ENCODE assay signal across 31 mouse cellular contexts in genomic region chr6:146340951-146341350, GRCm38 (mm10).
"Had no signal": no experiment of that assay in that cellular context is flagged by ENCODE, and none has a peak within 500 bp of the region (broad histone marks: within the 10 kb centered on the region; RNA-seq: fewer than 3 reads in every experiment).

No protein-coding gene starts in this region.

- ATAC-seq: liver, embryonic 12.5 days; liver, postnatal 0 days; lung, postnatal 0 days; midbrain, embryonic 13.5 days had no signal

- H3K9me3 ChIP-seq: limb, embryonic 10.5 days; limb, embryonic 12.5 days; limb, embryonic 13.5 days; limb, embryonic 15.5 days; liver, embryonic 12.5 days; liver, embryonic 13.5 days; liver, embryonic 15.5 days; lung, embryonic 15.5 days; megakaryocyte, embryonic 14.5 days; midbrain, embryonic 10.5 days; midbrain, embryonic 12.5 days; midbrain, embryonic 13.5 days; midbrain, embryonic 15.5 days; neural tube, embryonic 12.5 days had no signal

- H3K27me3 ChIP-seq: limb, embryonic 12.5 days; limb, embryonic 13.5 days; limb, embryonic 15.5 days; liver, embryonic 12.5 days; liver, embryonic 13.5 days; liver, embryonic 15.5 days; lung, embryonic 15.5 days; megakaryocyte, embryonic 14.5 days; midbrain, embryonic 12.5 days; midbrain, embryonic 13.5 days; midbrain, embryonic 15.5 days; neural tube, embryonic 12.5 days had no signal

- DNase-seq: left cerebral cortex, postnatal 4 days; liver; liver, embryonic 13.5 days; liver, postnatal 0 days; lung, adult 18-20 months; lung, adult 2 months; lung, embryonic 14.5 days; lung, postnatal 10 days; lung, postnatal 14 days; lung, postnatal 36 days; lung, postnatal 4 days; midbrain, embryonic 14.5 days had no signal

- H3K36me3 ChIP-seq: limb, embryonic 10.5 days; limb, embryonic 12.5 days; limb, embryonic 13.5 days; limb, embryonic 15.5 days; liver, embryonic 12.5 days; liver, embryonic 13.5 days; liver, embryonic 15.5 days; lung, embryonic 15.5 days; midbrain, embryonic 10.5 days; midbrain, embryonic 12.5 days; midbrain, embryonic 13.5 days; midbrain, embryonic 15.5 days; neural tube, embryonic 12.5 days had no signal

- H3K4me3 ChIP-seq: left cerebral cortex, adult 2 months; limb, embryonic 10.5 days; limb, embryonic 12.5 days; limb, embryonic 13.5 days; limb, embryonic 15.5 days; liver, embryonic 12.5 days; liver, embryonic 13.5 days; liver, embryonic 15.5 days; lung, embryonic 15.5 days; megakaryocyte, embryonic 14.5 days; midbrain, embryonic 10.5 days; midbrain, embryonic 12.5 days; midbrain, embryonic 13.5 days; midbrain, embryonic 15.5 days; myocyte; neural tube, embryonic 12.5 days had no signal

- H3K9ac ChIP-seq: limb, embryonic 12.5 days; limb, embryonic 13.5 days; limb, embryonic 15.5 days; liver, embryonic 12.5 days; liver, embryonic 13.5 days; liver, embryonic 14.5 days; liver, embryonic 15.5 days; liver, postnatal 0 days; lung, embryonic 14.5 days; lung, embryonic 15.5 days; midbrain, embryonic 12.5 days; midbrain, embryonic 13.5 days; midbrain, embryonic 15.5 days; neural tube, embryonic 12.5 days had no signal

- H3K4me2 ChIP-seq: limb, embryonic 12.5 days; limb, embryonic 13.5 days; limb, embryonic 15.5 days; liver, embryonic 11.5 days; liver, embryonic 12.5 days; liver, embryonic 13.5 days; liver, embryonic 15.5 days; lung, embryonic 14.5 days; lung, embryonic 15.5 days; midbrain, embryonic 12.5 days; midbrain, embryonic 13.5 days; midbrain, embryonic 15.5 days; neural tube, embryonic 12.5 days had no signal

- H3K27ac ChIP-seq: left cerebral cortex, adult 2 months; limb, embryonic 10.5 days; limb, embryonic 12.5 days; limb, embryonic 13.5 days; limb, embryonic 15.5 days; liver, embryonic 12.5 days; liver, embryonic 13.5 days; liver, embryonic 14.5 days; liver, embryonic 15.5 days; lung, embryonic 15.5 days; macrophage; midbrain, embryonic 10.5 days; midbrain, embryonic 12.5 days; midbrain, embryonic 13.5 days; midbrain, embryonic 15.5 days; neural tube, embryonic 12.5 days had no signal

- H3K4me1 ChIP-seq: limb, embryonic 10.5 days; limb, embryonic 12.5 days; liver, embryonic 12.5 days; liver, embryonic 13.5 days; liver, embryonic 15.5 days; lung, embryonic 15.5 days had no signal
